Mouse (Mus musculus) kidney, adult 2 months (tissue): Measurements from ENCODE around the gene Ctps.

Experiments
- CTCF ChIP-seq: fragments of 200-500 bp; conservative IDR thresholded peaks from 2 replicates; pipeline ENCODE4 v1.5.1; 2011; ENCODE audit warnings: low read depth, mild to moderate bottlenecking, control low read depth, low read length, moderate library complexity, mixed read lengths; ENCODE audit not compliant: insufficient read depth, insufficient read length
- POLR2A ChIP-seq: fragments of 200-500 bp; IDR thresholded peaks from one replicate; pipeline ENCODE4 v1.6.1; 2011; ENCODE audit warnings: low read depth, low read length, control low read depth

DNA sequence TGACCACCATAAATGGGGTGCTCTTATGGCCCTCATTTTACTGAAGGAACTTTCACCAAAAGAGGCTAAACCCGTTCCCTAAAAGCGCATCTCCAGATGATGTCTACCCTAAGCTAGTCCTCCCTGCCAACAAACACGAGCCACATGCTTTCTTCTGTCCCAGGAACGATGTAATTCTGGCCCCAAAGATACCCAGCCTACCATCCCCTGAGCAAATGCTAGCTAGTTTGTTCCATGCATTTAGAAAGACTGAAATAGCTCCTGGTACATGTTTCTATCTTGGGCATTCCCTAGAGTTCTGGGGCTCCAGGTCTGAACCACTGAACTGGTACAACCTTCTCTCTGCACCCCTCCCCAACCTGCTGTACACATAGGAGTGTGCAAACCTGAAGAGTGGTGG lies 20.9 kb upstream of the Ctps start:
- no peak for TF ChIP-seq POLR2A
- no peak for TF ChIP-seq CTCF
